Mouse (Mus musculus) hematopoietic stem cell, adult 5-6 weeks (primary cell): ENCODE measurements around the gene Ptgfrn. TPM values are rescaled to one million over a fixed set of nuclear protein-coding genes. Genes with fewer than 3 reads are reported as not detected.

Experiments
- ATAC-seq, 2 experiments: fragments of 125-278 bp in 1 of 2; replicated peaks in 1 of 2; 2 replicates each; pipeline ENCODE4 v1.8.0; 2016 to 2017; ENCODE audit warnings: inconsistent platforms in 2 of 2, mild to moderate bottlenecking in 2 of 2, moderate number of reproducible peaks in 2 of 2, low read depth in 1 of 2, moderate TSS enrichment in 1 of 2; ENCODE audit not compliant: low FRiP score in 2 of 2, poor library complexity in 2 of 2, severe bottlenecking in 2 of 2, insufficient read depth in 1 of 2, low TSS enrichment in 1 of 2
- total RNA-seq: library from RNA; stranded (forward); fragments of 172-1452, 232-1000 nt; gene quantifications from 2 replicates; pipeline ENCODE4 v1.2.3, GENCODE M21; 2017

Gene Ptgfrn
- total RNA-seq, 1 experiment from 2014 or later: 0.10 TPM

GRCm38 (mm10) chr3:101030630-101031029, 79.4 kb downstream of the Ptgfrn start:
- ATAC-seq: peak in 1 of 2 experiments; percentile 46; a peak in 1 of 4 replicates

GRCm38 (mm10) chr3:101029339-101029738, 80.7 kb downstream of the Ptgfrn start, which contains the start of gene Cd101:
TSS of gene Cd101 (minus strand) at chr3:101029556.
- peak; percentile 51 to 72 for ATAC-seq

- no peak for ATAC-seq
Observed at GRCm38 (mm10) chr3:101026741-101027140, 83.3 kb downstream of the Ptgfrn start.

GRCm38 (mm10) chr3:101022967-101023366, 87.1 kb downstream of the Ptgfrn start:
- no peak for ATAC-seq

- no peak for ATAC-seq
Observed at GRCm38 (mm10) chr3:101021481-101022051, 88.5 kb downstream of the Ptgfrn start.

- ATAC-seq: no peak
Observed at GRCm38 (mm10) chr3:101021073-101021472, 89.0 kb downstream of the Ptgfrn start.

GRCm38 (mm10) chr3:101018494-101018893, 91.6 kb downstream of the Ptgfrn start:
- ATAC-seq: no peak

- no peak for ATAC-seq
Observed at GRCm38 (mm10) chr3:101016050-101016449, 94.0 kb downstream of the Ptgfrn start.

- no peak for ATAC-seq
Observed at GRCm38 (mm10) chr3:101015254-101015653, 94.8 kb downstream of the Ptgfrn start.

GRCm38 (mm10) chr3:101013536-101013935, 96.5 kb downstream of the Ptgfrn start:
- no peak for ATAC-seq

GRCm38 (mm10) chr3:101013005-101013404, 97.1 kb downstream of the Ptgfrn start:
- no peak for ATAC-seq

GRCm38 (mm10) chr3:101012597-101012996, 97.5 kb downstream of the Ptgfrn start:
- ATAC-seq: no peak

- no peak for ATAC-seq
Observed at GRCm38 (mm10) chr3:101012131-101012571, 97.9 kb downstream of the Ptgfrn start.

- no peak for ATAC-seq
Observed at GRCm38 (mm10) chr3:101011203-101011600, 98.9 kb downstream of the Ptgfrn start.

GRCm38 (mm10) chr3:101010589-101011202, 99.4 kb downstream of the Ptgfrn start:
- peak; percentile 82 to 89 for ATAC-seq

- ATAC-seq: no peak
Observed at GRCm38 (mm10) chr3:101007112-101007782, 102.8 kb downstream of the Ptgfrn start.

GRCm38 (mm10) chr3:101005392-101005791, 104.7 kb downstream of the Ptgfrn start:
- ATAC-seq: no peak

- ATAC-seq: peak; percentile 75 to 85
Observed at GRCm38 (mm10) chr3:101003575-101004356, 106.3 kb downstream of the Ptgfrn start.
